Mouse (Mus musculus) G1E (cell line): ENCODE results near the gene Gm10409.
"Not testable (repeated sequence)": the region's sequence is repeated elsewhere in the genome, so short reads cannot be mapped to it uniquely, and the experiment has no call there.

ENCODE experiments used
- CTCF ChIP-seq: IDR thresholded peaks from 2 replicates; pipeline ENCODE4 v1.5.1; 2012; ENCODE audit warnings: low read depth, low read length, inconsistent platforms, mixed read lengths
- GATA1 ChIP-seq: IDR thresholded peaks from 2 replicates; pipeline ENCODE4 v1.6.1; 2012; ENCODE audit warnings: borderline replicate concordance, low read length, inconsistent platforms, mixed read lengths
- GATA2 ChIP-seq: IDR thresholded peaks from 2 replicates; pipeline ENCODE4 v1.6.1; 2012; ENCODE audit warnings: low read depth, low read length, inconsistent platforms, borderline replicate concordance
- POLR2AphosphoS5 ChIP-seq: IDR thresholded peaks from 2 replicates; pipeline ENCODE4 v1.6.1; 2012; ENCODE audit warnings: low read depth, low read length, inconsistent platforms; ENCODE audit not compliant: insufficient replicate concordance
- TAL1 ChIP-seq: conservative IDR thresholded peaks from 2 replicates; pipeline ENCODE4 v1.6.1; 2012; ENCODE audit warnings: low read depth, low read length, inconsistent platforms, mixed read lengths

GRCm38 (mm10) chr14:3449079-3449478 is 36.7 kb downstream of the Gm10409 start, which contains the start of gene Gm10408:
- TF ChIP-seq CTCF, POLR2AphosphoS5, GATA2, GATA1, TAL1: not testable (repeated sequence)
